Mouse (Mus musculus): ENCODE results near the gene Rasa4. TPM values are rescaled to one million over a fixed set of nuclear protein-coding genes. Genes with fewer than 3 reads are reported as not detected.
"Not testable (repeated sequence)": the region's sequence is repeated elsewhere in the genome, so short reads cannot be mapped to it uniquely, and the experiment has no call there.

Gene Rasa4
- polyA plus RNA-seq, 1 experiment, result 9.1 TPM

DNA sequence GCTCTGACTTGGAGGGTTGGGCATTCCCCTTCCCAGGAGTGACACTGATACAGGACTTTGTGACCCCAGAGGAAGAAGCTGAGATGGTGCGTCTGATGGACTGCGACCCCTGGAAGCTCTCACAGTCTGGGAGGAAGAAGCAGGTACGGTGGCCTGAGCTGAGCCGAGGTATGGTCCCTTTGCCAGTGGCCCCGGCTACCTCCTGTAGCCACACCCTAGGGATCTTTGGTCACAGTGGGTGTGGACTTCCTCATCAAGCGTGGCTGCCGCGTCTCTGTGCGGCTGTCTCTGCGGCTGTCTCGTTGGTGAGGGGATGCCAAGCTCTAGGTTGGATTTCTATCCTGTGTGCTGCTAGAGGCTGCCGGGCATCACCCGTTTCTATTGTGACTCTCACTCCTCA lies 55.7 kb downstream of the Rasa4 start:
- Histone ChIP-seq H3K4me3 (ENCODE audit: insufficient read depth, low read depth, low read length) (no peak overlapping the region), H3K36me3 (ENCODE audit: control insufficient read depth, insufficient read depth, low read length) (0 out of 2 replicates have a peak, but pooled peaks cover 2% of the 10 kb centered on the region), H3K27ac (ENCODE audit: insufficient read depth, low read depth, low read length) (no peak overlapping the region), H3K4me1 (ENCODE audit: control insufficient read depth, insufficient read depth, low read length) (peaks cover 4% of the 10 kb centered on the region; the same call in 1 of the 2 replicates), H3K27me3 (replicated peaks; ENCODE audit: control insufficient read depth, insufficient read depth, low read length) (no peaks in the 10 kb centered on the region)
- 85% methylated on average over 13 of the region's 13 CpGs for WGBS
- no peak for DNase-seq
- no peak for TF ChIP-seq POLR2A (IDR thresholded peaks at IDR 0.05; ENCODE audit: low read depth, low read length)
- no peak for TF ChIP-seq CTCF (conservative IDR thresholded peaks at IDR 0.05; ENCODE audit: insufficient read depth, insufficient read length, low read depth, low read length)

DNA sequence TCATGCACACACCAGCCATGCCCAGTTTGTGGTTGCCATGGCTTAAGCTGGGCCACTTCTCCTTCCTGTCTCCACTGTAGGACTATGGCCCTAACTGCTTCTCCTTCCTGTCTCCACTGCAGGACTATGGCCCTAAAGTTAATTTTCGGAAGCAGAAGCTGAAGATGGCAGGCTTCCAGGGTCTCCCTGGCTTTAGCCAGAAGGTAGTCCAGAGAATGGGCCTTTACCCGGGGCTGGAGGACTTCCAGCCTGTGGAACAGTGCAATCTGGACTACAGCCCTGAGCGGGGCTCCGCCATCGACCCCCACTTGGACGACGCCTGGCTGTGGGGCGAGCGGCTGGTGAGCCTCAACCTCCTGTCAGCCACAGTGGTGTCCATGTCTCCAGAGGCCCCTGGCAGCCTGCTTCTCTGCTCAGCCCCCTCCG lies 56.4 kb downstream of the Rasa4 start:
- peak; percentile 46 for DNase-seq
- peaks cover 4% of the 10 kb centered on the region; the same call in 1 of the 2 replicates for H3K4me1 ChIP-seq (ENCODE audit: control insufficient read depth, insufficient read depth, low read length)
- H3K36me3 ChIP-seq (ENCODE audit: control insufficient read depth, insufficient read depth, low read length), result 0 out of 2 replicates have a peak, but pooled peaks cover 2% of the 10 kb centered on the region
- TF ChIP-seq POLR2A (IDR thresholded peaks at IDR 0.05; ENCODE audit: low read depth, low read length), result no peak
- no peak for TF ChIP-seq CTCF (conservative IDR thresholded peaks at IDR 0.05; ENCODE audit: insufficient read depth, insufficient read length, low read depth, low read length)
- H3K4me3 ChIP-seq (ENCODE audit: insufficient read depth, low read depth, low read length), result no peak overlapping the region
- no peak overlapping the region for H3K27ac ChIP-seq (ENCODE audit: insufficient read depth, low read depth, low read length)
- 86% methylated on average over 10 of the region's 10 CpGs for WGBS
- no peaks in the 10 kb centered on the region for H3K27me3 ChIP-seq (replicated peaks; ENCODE audit: control insufficient read depth, insufficient read depth, low read length)

DNA sequence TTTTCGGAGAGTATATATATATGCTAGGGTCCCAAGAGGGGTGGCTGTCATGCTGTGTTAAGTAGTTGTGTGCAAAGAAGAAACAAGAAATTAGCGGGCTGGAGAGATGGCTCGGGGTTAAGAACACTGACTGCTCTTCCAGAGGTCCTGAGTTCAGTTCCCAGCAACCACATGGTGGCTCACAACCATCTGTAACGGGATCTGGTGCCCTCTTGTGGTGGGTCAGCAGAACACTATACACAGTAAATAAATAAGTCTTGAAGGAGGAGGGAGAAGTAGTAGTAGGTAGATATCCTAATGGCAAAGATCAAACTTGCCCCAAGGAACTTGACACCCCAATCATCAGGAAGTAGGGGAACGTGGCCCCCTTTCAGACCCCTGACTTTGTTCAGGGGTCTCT lies 59.0 kb downstream of the Rasa4 start:
- Histone ChIP-seq H3K27ac (ENCODE audit: insufficient read depth, low read depth, low read length) (no peak overlapping the region), H3K4me3 (ENCODE audit: insufficient read depth, low read depth, low read length) (no peak overlapping the region), H3K36me3 (ENCODE audit: control insufficient read depth, insufficient read depth, low read length) (0 out of 2 replicates have a peak, but pooled peaks cover 2% of the 10 kb centered on the region), H3K4me1 (ENCODE audit: control insufficient read depth, insufficient read depth, low read length) (no peaks in the 10 kb centered on the region), H3K27me3 (replicated peaks; ENCODE audit: control insufficient read depth, insufficient read depth, low read length) (no peaks in the 10 kb centered on the region)
- TF ChIP-seq CTCF (conservative IDR thresholded peaks at IDR 0.05; ENCODE audit: insufficient read depth, insufficient read length, low read depth, low read length), result 0 out of 2 replicates have a peak, but pooled peaks have one; percentile 12
- TF ChIP-seq POLR2A (IDR thresholded peaks at IDR 0.05; ENCODE audit: low read depth, low read length), result no peak
- 94% methylated on average over 5 of the region's 5 CpGs for WGBS
- no peak for DNase-seq

DNA sequence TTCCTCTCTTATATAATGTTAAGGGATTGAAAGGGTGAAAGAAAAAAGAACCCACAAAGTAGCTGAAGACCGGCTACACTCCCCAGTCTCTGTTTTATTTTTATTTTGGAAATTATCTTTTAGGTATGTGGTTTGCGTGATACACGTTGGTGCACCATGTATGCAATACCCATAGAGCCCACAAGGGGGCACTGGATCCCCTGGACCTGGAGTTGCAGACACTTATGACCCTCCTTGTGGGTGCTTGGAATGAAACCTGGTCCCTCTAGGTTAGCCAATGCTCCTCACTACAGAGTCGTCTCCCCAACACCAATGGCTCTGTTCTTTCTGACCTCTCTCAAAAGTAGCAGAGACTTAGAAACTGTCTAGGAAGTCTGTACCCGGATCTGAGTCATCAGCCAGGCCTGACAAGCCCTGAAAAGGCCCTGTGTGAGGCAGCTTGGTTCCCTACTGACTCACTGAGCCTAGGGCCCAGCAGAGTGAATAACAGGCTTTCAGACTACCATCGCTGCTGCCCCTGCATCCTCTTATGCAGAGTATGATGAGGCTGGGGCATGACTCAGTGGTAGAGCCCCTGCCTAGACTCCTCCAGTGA lies 59.5 kb downstream of the Rasa4 start:
- DNase-seq, result no peak
- H3K27me3 ChIP-seq (replicated peaks; ENCODE audit: control insufficient read depth, insufficient read depth, low read length), result no peaks in the 10 kb centered on the region
- TF ChIP-seq CTCF (conservative IDR thresholded peaks at IDR 0.05; ENCODE audit: insufficient read depth, insufficient read length, low read depth, low read length) (peak; percentile 38; the same call in 1 of the 2 replicates), POLR2A (IDR thresholded peaks at IDR 0.05; ENCODE audit: low read depth, low read length) (no peak)
- H3K27ac ChIP-seq (ENCODE audit: insufficient read depth, low read depth, low read length), result no peak overlapping the region
- 90% methylated on average over 6 of the region's 6 CpGs for WGBS
- no peak overlapping the region for H3K4me3 ChIP-seq (ENCODE audit: insufficient read depth, low read depth, low read length)
- no peaks in the 10 kb centered on the region for H3K4me1 ChIP-seq (ENCODE audit: control insufficient read depth, insufficient read depth, low read length)
- 0 out of 2 replicates have a peak, but pooled peaks cover 2% of the 10 kb centered on the region for H3K36me3 ChIP-seq (ENCODE audit: control insufficient read depth, insufficient read depth, low read length)

DNA sequence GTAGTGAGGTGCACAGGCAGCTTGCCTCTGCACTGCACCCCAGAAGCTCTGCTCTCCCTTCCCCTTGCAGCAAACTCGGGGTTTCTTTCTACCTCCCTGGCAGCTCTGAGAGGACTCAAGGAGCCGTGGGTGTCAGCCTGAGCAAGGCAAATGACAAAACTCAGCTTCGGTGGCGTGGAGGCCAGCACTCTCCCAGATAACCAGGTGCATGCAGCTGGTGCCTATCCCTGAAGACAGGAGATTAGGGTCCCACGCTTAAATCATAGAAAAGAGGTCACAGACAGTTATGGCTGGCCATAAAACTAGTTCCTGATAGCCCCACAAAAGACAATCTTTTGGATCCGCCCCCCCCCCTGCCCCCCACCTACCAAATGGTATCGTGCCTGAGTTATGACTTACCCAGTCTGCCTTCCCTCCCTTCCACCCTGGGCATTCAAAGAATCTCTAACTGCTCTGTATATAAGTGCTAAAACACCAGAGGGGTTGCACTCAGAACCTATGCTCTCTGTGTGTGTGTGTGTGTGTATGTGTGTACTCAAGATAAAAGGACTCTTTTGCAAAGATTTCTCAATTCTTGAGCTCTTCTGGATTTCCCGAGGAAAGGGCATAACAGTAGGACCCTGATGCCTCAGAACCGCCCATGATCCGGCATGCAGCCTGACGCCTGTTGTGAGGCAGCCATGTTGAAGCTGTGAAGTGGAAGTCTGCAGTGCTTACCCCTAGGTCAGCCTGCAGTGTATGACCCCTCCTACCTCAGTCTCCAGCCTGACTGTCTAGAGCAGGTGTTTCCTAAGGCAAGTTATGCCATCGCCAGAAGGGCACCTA lies 61.1 kb downstream of the Rasa4 start:
- Histone ChIP-seq H3K27me3 (replicated peaks; ENCODE audit: control insufficient read depth, insufficient read depth, low read length) (no peaks in the 10 kb centered on the region), H3K36me3 (ENCODE audit: control insufficient read depth, insufficient read depth, low read length) (0 out of 2 replicates have a peak, but pooled peaks cover 2% of the 10 kb centered on the region), H3K4me1 (ENCODE audit: control insufficient read depth, insufficient read depth, low read length) (no peaks in the 10 kb centered on the region), H3K4me3 (ENCODE audit: insufficient read depth, low read depth, low read length) (no peak overlapping the region), H3K27ac (ENCODE audit: insufficient read depth, low read depth, low read length) (no peak overlapping the region)
- TF ChIP-seq CTCF (conservative IDR thresholded peaks at IDR 0.05; ENCODE audit: insufficient read depth, insufficient read length, low read depth, low read length) (no peak), POLR2A (IDR thresholded peaks at IDR 0.05; ENCODE audit: low read depth, low read length) (no peak)
- WGBS, result 37% methylated on average over 12 of the region's 12 CpGs
- DNase-seq, result no peak

DNA sequence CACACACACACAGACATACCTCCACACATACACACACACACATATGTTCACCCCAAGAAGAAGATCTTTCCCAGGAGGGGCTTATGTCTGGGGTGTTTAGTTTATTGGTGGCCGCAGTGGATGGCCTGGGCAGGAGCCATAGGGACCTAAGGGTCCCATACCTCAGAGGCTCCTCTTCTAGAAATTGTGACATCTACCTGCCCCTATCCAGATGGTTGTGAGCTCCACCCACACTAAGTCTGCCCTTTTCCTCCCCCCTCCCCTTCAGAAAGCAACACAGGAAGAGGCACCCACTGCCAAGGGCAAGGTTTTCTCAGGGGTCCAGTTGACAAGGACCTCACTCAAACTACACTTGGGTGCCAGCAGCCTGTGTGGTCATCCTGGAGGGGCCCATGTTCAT lies 63.2 kb downstream of the Rasa4 start:
- no peaks in the 10 kb centered on the region for H3K36me3 ChIP-seq (ENCODE audit: control insufficient read depth, insufficient read depth, low read length)
- no peak overlapping the region for H3K27ac ChIP-seq (ENCODE audit: insufficient read depth, low read depth, low read length)
- TF ChIP-seq CTCF (conservative IDR thresholded peaks at IDR 0.05; ENCODE audit: insufficient read depth, insufficient read length, low read depth, low read length), result no peak
- no peak for TF ChIP-seq POLR2A (IDR thresholded peaks at IDR 0.05; ENCODE audit: low read depth, low read length)
- H3K27me3 ChIP-seq (replicated peaks; ENCODE audit: control insufficient read depth, insufficient read depth, low read length), result no peaks in the 10 kb centered on the region
- no peaks in the 10 kb centered on the region for H3K4me1 ChIP-seq (ENCODE audit: control insufficient read depth, insufficient read depth, low read length)
- WGBS, result 88% methylated on average over 1 of the region's 1 CpGs
- H3K4me3 ChIP-seq (ENCODE audit: insufficient read depth, low read depth, low read length), result no peak overlapping the region
- DNase-seq, result no peak

DNA sequence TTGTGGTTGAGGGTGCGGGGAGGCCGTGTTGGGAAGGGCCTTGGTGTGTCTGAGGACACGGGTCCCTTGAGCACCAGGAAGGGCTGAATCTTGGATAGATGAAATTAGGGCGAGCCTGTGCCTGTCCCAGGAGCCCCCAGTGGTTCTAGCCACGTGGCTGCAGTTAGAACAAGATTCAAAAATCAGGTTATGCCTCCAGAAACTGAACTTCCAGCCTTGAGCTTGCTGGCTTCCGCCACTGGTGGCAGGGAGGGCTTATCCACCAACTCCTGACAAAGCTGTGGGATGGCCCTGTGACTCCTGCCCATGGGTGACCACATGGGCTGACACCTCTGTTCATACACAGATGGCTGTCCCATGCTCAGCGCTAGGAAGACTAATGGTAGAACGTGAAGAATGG lies 64.0 kb downstream of the Rasa4 start:
- WGBS, result 76% methylated on average over 8 of the region's 8 CpGs
- TF ChIP-seq CTCF (conservative IDR thresholded peaks at IDR 0.05; ENCODE audit: insufficient read depth, insufficient read length, low read depth, low read length) (no peak), POLR2A (IDR thresholded peaks at IDR 0.05; ENCODE audit: low read depth, low read length) (no peak)
- H3K4me3 ChIP-seq (ENCODE audit: insufficient read depth, low read depth, low read length), result no peak overlapping the region
- no peak for DNase-seq
- no peak overlapping the region for H3K27ac ChIP-seq (ENCODE audit: insufficient read depth, low read depth, low read length)
- H3K36me3 ChIP-seq (ENCODE audit: control insufficient read depth, insufficient read depth, low read length), result no peaks in the 10 kb centered on the region
- no peaks in the 10 kb centered on the region for H3K4me1 ChIP-seq (ENCODE audit: control insufficient read depth, insufficient read depth, low read length)
- no peaks in the 10 kb centered on the region for H3K27me3 ChIP-seq (replicated peaks; ENCODE audit: control insufficient read depth, insufficient read depth, low read length)

DNA sequence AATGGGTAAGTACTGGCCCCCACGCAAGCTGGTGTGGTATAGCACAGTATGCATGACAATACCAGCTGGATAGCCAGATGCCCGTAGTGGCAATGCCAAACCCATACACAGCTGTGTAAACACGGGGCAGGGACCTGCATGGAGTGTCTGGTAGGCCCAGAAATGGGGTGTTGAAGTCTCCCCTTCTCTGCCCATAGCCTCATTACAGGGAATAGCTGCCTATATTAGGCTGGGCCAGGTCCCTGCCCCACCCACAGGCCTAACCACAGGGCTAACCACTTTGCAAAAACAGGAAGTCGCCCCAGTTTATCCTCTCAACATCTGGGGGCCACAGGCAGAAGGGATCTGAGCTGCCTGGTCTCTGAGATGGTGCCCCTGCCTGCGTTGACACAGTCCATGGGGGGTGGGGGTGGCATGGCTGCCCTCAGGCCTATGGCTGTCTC lies 65.4 kb downstream of the Rasa4 start:
- DNase-seq; H3K27me3 ChIP-seq (replicated peaks; ENCODE audit: control insufficient read depth, insufficient read depth, low read length); H3K4me1 ChIP-seq (ENCODE audit: control insufficient read depth, insufficient read depth, low read length); H3K36me3 ChIP-seq (ENCODE audit: control insufficient read depth, insufficient read depth, low read length); H3K4me3 ChIP-seq (ENCODE audit: insufficient read depth, low read depth, low read length); H3K27ac ChIP-seq (ENCODE audit: insufficient read depth, low read depth, low read length): not testable (repeated sequence)
- WGBS, result 73% methylated on average over 5 of the region's 5 CpGs
